Mouse (Mus musculus) spleen, postnatal 14 days (tissue): ENCODE results near the gene Tmem246.
"Not testable (repeated sequence)": the region's sequence is repeated elsewhere in the genome, so short reads cannot be mapped to it uniquely, and the experiment has no call there.

Experiments used
- DNase-seq, 2 experiments: peaks; one replicate each; pipeline ENCODE4 v3.0.0; 2021 to 2022; ENCODE audit warnings: low spot score in 2 of 2

The Tmem246 gene

GRCm38 (mm10) chr4:49597183-49598100 is at the start of gene Tmem246:
TSS of gene Tmem246 (minus strand) at chr4:49597876.
- peak; percentile 14 to 31 for DNase-seq

DNA sequence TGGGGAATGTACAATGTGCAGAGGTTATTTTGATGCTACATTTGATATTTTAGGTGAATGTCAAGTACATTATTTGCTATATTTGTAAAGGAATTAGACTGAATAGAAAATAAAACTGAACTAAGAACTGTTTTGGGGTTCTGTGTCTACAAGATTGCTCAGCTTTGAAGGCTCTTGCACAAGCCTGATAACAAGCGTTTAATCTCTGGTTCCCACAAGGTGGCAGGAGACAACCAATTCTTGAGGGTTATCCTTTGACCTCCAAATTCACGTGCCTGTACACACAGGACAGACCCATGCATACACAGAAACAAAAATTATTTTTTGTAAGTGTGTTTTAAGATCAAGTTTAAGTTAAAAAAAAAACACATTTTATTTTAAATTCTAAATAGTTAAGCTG is 42.2 kb upstream of the Tmem246 start:
- no peak for DNase-seq

DNA sequence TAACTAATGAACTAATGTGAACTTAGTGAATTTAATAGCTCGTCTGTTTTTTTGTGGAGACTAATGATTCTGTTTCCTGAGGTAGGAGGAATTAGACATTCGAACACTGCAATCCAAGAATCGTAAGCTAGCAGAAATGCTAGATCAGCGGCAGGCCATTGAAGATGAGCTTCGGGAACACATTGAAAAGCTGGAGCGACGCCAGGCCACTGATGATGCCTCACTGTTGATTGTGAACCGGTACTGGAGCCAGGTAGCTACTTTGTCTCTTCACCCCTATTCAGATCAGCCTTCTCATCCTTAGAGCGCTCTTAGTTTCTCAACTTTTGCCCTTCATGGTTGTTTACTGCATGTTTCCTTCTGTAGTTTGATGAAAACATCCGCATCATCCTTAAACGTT is 40.1 kb upstream of the Tmem246 start:
- DNase-seq, result no peak

DNA sequence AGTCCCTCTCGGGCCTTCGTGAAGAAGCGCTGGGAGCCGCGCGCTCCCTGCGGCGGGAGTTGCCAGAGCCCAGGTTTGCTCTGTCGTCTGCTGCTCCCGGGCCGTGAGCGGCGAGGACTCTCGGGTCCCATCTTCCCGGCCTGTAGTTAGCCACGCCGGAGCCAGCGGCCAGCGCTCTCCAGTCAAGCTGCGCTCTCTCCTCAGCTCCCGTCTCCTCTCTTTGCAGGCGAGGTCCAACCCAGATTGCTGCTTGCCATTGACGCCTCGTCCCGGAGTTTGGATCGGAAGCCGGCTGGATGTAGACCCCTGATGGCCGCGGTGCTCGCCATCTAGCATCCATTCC is 34.4 kb upstream of the Tmem246 start:
- no peak for DNase-seq

- peak; percentile 87 to 93 for DNase-seq
Observed at GRCm38 (mm10) chr4:49631319-49632138, 33.9 kb upstream of the Tmem246 start, which contains the start of gene Rnf20. TSS of gene Rnf20 (plus strand) at chr4:49632006.

- DNase-seq, result no peak
Observed at GRCm38 (mm10) chr4:49628941-49629340, 31.3 kb upstream of the Tmem246 start.

DNA sequence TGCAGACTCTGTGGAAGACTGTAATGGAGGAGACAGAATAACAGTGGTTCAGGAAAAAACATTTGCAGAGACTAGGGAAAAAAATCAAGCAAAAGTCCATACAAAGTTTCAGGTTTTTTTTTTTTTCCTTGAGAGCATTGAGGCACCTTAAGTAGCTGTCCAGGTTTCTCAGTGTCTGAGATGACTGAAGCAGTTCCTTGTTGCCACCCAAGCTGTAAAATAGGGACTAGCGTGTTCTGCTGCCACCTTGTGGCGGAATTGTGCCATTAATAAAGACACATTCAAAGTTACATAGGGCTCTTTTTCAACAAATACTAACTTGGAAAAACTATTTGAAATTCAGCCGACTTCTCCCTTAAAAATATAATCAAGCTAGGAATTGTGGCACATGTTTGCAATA is 29.3 kb upstream of the Tmem246 start:
- peak; percentile 33 to 63 for DNase-seq

- not testable (repeated sequence) for DNase-seq
Observed at GRCm38 (mm10) chr4:49624969-49625368, 27.3 kb upstream of the Tmem246 start.

DNA sequence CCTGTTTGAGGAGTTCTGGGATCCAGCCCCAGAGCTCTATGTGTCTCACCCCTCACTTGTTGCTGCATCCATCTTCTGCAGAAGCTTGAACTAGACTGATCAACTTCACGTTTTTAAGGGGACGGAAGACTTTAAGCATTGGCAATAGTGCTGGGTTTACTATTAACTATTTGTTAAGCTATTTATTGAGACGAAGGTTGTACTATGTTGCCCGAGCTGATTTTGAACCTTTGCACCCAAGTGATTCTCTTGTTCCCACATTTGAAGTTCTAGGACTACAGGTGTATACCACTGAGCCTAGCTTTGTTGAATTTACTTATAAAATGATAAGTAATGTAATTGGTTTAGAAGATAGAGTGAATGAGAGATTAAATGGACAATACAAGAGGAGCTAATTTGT is 26.2 kb upstream of the Tmem246 start:
- DNase-seq, result no peak

DNA sequence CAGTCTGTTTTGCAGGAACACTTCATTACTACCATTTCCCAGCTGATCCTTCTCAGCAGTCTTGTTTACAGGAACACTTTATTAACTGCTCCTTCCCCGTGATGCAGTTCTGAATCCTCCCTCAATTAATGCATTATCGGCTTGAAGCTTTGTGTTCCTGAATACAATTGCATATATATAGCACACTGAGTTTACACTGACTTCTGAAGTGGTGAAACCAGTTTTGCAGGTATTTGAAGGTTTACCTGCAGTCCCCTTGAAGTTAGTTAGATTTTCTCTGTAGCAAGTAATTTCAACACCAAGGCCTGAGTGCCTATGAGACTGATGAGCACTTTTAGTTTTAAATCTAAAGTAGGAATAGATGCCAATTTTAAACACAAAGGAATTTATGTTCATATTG is 24.6 kb upstream of the Tmem246 start:
- DNase-seq, result no peak

GRCm38 (mm10) chr4:49619861-49620260 is 22.2 kb upstream of the Tmem246 start:
- DNase-seq, result not testable (repeated sequence)

DNA sequence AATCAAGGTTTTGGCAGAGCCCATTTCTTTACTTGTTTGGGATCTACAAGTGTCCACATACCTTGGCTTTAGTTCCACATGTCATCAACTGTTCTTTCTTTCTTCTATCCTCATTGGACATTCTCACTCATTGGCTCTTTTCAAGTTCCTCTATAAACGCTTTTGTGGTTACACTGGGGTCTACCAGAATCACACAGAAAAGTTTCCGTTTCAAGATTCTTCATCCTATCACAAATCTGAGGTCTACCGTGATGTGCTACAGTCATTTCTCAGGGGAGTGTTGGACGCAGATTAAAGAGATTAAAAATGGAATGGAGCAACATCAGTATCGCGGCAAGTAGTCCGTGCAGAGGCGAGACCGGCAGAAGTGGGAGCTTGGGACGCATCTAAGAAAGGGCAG is 19.2 kb upstream of the Tmem246 start:
- DNase-seq, result no peak

DNA sequence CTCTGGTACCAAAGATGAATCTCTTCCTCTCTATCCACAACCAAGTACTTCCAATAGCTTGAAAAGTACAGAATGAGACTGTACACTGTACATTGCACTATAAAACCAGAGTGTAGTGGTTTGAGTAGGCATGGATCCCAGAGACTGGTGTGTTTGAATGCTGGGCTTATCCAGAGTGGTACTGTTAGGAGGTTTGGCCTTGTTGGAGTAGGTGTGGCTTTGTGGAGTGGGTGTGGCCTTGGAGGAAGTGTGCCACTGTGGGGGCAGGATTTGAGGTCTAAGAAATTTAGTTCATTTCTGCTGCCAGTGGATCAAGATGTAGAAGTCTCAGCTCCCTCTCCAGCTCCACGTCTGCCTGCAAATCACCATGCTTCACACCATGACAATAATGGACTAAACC is 7.8 kb upstream of the Tmem246 start:
- DNase-seq, result no peak

- DNase-seq, result no peak
Observed at GRCm38 (mm10) chr4:49604616-49605015, 6.9 kb upstream of the Tmem246 start.

- DNase-seq, result no peak
Observed at GRCm38 (mm10) chr4:49604016-49604546, 6.4 kb upstream of the Tmem246 start.

DNA sequence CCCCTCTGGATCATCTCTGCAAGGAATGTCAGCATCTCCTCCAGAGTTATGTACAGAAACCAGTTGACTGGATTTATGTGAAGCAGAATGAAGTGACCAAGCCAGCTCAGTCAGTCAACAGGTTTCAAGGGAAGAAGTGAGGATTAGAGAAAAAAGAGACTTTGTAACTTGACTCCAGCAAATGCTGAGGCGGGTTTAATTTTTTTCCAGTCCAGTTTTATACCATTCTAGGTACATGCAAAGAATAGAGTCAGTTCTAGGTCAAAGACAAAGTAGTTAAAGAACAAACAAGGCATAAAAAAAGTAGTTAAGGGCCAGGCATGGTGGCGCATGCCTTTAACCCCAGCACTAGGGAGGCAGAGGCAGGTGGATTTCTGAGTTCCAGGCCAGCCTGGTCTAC is 5.5 kb upstream of the Tmem246 start:
- DNase-seq, result no peak

DNA sequence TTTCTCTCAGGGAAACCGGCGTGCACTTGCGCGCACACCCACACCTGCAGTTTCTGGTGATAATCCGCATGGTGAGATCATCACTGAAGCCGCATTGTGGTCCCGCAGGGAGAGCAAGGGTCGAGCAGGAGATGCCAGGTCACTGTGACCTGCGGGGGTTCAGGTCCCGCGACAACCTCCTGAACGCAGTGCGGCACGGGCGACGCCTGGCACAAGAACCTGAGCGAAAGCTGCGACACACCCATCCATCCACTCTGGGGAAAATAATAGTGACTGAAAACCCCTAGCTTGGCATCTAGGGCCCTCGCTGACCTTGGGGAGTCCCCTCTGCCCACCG is 862 bp downstream of the Tmem246 start:
- no peak for DNase-seq

DNA sequence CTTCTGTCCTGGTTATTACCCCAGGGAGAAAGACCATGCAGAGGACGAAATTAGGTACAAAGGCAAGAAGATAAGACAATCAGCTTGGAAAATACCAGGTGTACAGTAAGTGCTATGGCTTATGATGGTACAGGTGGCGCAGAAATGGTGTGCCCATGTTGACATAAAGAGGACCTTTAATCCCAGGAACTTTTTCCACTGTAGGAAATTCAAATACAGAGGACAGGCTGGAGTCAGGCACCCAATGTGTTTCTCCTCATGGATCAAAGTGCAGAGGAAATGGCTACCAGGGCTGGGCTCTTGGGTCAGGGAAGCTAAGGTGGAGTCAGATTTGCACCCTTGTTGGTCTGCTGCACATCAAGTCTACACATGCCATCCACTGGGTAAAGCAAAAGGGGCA is 7.5 kb downstream of the Tmem246 start:
- no peak for DNase-seq

GRCm38 (mm10) chr4:49586811-49587210 is 10.9 kb downstream of the Tmem246 start:
- DNase-seq, result no peak

- no peak for DNase-seq
Observed at GRCm38 (mm10) chr4:49585524-49586101, 12.1 kb downstream of the Tmem246 start.

- no peak for DNase-seq
Observed at GRCm38 (mm10) chr4:49583965-49584831, 13.5 kb downstream of the Tmem246 start.
